Mouse (Mus musculus) spleen, adult 2 months (tissue): ENCODE results near the gene Car11.

ENCODE experiments used
- CTCF ChIP-seq: fragments of 200-500 bp; IDR thresholded peaks from 2 replicates; pipeline ENCODE4 v1.5.1; 2011; ENCODE audit warnings: mild to moderate bottlenecking, inconsistent platforms; ENCODE audit not compliant: insufficient read depth, insufficient read length, insufficient replicate concordance; ENCODE audit errors: extremely low read depth
- POLR2A ChIP-seq: fragments of 200-500 bp; IDR thresholded peaks from 2 replicates; pipeline ENCODE4 v1.6.1; 2011; ENCODE audit warnings: low read depth, low read length, inconsistent platforms

GRCm38 (mm10) chr7:45654424-45655047 lies 45.1 kb upstream of the Car11 start:
- TF ChIP-seq POLR2A (no peak), CTCF (no peak)
